Mouse (Mus musculus) gastrocnemius, adult 2 months (tissue): ENCODE measurements at regions not wholly inside any gene's neighbourhood (a gene's known extent, or its start where the extent isn't known, plus 50 kb on each side); places are given as distances from the start of the nearest gene placed in this dataset.

ENCODE experiments used
- DNase-seq: peaks from one replicate; pipeline ENCODE4 v3.0.0; 2022
- H3K27ac ChIP-seq: fragments of 200-600 bp; 2 replicates; pipeline ENCODE4 v1.8.1; 2022; ENCODE audit warnings: mild to moderate bottlenecking
- H3K4me3 ChIP-seq: fragments of 200-600 bp; 2 replicates; pipeline ENCODE4 v1.8.1; 2022; ENCODE audit warnings: mild to moderate bottlenecking, moderate library complexity
- CTCF ChIP-seq: fragments of 200-600 bp; IDR thresholded peaks from 2 replicates; pipeline ENCODE4 v1.8.1; 2022; ENCODE audit warnings: antibody characterized with exemption, mild to moderate bottlenecking, moderate library complexity
- intact Hi-C: fragments of 180-260 bp; cut with DNase I; formaldehyde crosslinking; loops from one replicate; pipeline ENCODE4 v1.15.1; 2025

DNA sequence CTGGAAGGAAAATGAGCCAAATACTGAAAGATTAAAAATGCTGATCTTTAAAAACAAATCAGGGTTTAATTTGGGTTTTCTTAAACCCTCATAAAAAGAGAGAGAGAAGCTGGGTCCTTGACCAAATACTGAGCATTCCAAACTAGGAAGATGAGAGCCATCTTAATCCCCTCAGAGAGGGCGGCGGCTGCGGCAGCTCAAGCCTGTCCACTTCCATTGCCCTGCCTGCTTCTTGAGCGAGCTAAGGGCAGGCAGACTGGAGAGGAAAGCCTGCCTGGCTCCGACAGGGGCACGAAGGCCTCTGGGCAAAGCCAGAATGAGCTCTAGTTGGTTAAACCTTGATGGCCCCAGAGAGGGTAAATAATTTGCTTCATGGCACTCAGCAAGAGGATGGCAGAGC, 122.2 kb downstream of the Utp6 start:
- no peak for TF ChIP-seq CTCF
- intact Hi-C loops: loop anchor here (5.0 kb wide), 2 partner anchors 67 to 138 kb away; no protein-coding TSS in a partner anchor
- H3K4me3 ChIP-seq: no peak overlapping the region
- no peak overlapping the region; the same call in 1 of the 2 replicates for H3K27ac ChIP-seq
- DNase-seq: no peak

DNA sequence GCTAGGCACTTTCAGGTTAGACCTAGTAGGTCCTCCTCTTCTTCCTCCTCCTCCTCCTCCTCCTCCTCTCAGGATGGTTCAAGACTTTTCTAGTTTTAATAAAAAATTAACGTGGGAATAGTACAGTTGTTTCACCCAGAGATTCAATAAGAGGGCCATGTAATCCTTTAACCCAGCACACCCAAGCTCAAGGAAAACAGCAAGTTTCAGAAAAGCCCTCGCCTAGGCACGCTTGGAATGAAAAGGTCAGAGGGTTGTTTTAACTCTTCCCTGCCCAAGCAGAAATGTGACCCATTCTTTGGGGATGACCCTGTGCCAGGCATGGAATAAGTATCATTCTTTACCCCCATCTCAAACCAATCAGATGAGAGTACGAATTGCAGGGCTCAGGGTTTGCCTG, 124.1 kb downstream of the Utp6 start:
- H3K27ac ChIP-seq: peak overlapping the region; percentile 76
- TF ChIP-seq CTCF: no peak
- intact Hi-C loops: loop anchor here (5.0 kb wide), 1 partner anchor 69 kb away; no protein-coding TSS in a partner anchor

DNA sequence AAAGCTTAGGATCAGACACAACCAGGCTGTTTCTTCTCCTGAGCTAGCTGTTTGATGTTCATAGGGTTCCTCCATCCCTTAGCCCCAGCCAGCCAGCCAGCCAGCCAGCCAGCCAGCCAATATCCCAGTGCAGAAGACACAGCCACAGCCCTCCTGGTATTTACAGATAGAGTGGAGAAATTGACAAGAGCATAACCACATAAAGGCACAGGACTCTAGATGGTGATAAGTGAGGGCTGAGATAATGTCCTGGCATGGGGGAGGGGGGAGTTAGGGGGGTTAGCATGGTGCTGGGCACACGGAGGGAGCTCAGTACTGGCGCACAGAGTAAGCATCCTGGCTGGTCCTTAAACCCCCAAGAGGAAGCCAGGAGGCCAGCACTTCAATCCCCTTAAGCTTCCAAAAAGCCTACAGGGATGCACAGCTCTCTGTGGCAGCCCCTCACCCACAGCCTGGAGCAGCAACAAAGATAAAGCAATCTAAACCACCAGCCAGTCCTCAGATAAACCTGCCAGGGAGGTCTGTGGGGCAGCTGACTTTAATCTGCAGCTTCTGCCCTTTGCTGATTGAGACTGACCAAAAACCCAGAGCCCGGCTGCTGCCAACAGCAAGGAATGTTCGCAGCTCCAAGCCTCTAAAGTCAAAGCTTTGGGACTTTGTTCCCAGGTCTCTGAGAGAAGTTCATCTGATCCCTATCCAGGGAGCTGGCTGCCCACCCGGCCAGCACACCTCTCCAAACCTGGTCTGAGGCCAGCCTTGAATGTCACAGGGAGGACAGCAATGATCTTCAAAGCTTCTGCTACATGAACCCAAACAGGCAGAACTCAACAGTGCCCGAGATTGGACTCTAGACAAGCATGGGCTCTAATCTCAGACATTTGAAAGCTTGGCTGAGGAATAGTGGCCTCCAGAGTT, 124.9 kb downstream of the Utp6 start:
- Histone ChIP-seq H3K27ac (peak overlapping the region; percentile 76), H3K4me3 (no peak overlapping the region)
- no peak for TF ChIP-seq CTCF
- intact Hi-C loops: loop anchor here (5.0 kb wide), 1 partner anchor 70 kb away; no protein-coding TSS in a partner anchor
- DNase-seq: peak; percentile 68

More for the DNA sequence above, 124.1 kb downstream of the Utp6 start:
- no peak for DNase-seq
- H3K4me3 ChIP-seq: no peak overlapping the region

DNA sequence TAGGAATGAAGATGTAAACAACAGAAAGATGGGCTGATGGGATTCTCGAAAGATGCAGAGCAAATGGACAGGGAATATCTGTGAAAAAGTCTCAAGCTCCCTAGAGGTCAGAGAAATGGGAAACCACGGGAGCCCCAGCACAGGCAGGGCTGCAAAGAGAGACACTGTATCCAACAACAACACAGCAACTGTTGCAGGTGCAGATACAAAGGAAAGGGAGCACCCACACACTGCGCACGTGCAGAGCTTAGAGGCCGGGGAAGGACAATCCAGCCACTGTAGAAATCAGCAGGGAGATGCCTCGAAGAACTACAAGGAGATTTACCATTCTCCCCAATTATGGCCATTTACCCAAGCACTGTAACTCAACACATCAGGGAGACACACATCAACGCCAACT, 126.3 kb downstream of the Utp6 start:
- no peak for DNase-seq
- intact Hi-C loops: loop anchor here (5.0 kb wide), 1 partner anchor 71 kb away; no protein-coding TSS in a partner anchor
- TF ChIP-seq CTCF: no peak
- H3K4me3 ChIP-seq: no peak overlapping the region
- no peak overlapping the region for H3K27ac ChIP-seq

DNA sequence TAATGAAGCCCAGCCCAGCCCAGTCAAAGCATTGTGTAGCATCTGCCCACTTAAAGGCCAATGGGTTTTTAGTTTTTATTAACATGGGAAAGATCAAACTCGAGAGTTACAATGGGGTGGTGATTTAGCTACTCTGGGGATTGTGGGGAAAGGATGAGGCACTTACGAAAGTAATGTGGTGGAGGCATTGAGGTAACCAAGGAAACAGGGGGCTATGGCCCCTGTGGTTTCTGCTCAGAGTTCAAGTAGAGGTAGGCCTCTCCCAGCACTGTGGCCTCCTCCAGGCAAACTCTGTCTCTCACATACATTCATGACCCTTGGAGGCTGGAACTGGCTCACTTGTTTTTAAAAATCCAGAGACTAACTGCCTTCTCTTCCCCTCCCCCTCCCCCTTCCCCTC, 128.4 kb downstream of the Utp6 start:
- intact Hi-C loops: no loop called here
- DNase-seq: no peak
- H3K27ac ChIP-seq: no peak overlapping the region
- TF ChIP-seq CTCF: no peak
- no peak overlapping the region for H3K4me3 ChIP-seq

DNA sequence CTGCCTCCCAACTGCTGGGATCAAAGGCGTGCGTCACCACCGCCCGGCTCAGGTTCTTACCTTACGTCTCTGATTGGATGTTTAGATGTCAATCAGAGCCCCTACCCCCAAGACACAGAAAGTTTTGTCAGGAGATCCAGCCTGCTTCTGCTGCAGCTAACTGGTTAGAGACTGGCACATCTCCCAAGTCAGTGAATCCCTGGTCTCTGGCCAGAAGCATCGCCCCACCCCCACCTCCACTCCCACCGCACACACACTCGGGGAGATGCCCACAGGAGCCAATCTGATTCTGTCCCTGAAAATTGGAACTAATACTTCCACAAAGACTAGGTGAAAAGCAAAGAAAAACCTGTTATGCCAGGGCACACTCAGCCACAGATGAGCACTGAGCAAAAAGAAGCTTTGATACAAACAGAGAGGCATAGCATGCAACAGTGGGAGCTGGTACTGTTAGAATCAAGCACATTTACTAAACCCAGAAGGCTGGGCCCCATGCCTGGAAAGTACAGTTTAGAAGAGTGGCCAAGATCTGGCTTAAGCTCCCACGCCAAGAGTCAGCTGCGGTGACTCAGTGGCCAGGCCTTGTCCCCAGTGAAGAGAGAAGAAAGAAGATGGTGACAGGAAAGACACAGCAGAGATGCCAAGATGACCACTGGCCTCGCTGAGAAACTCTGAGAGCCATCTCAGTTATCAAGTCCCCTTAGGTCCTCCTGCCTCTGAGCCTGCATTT, 130.4 kb downstream of the Utp6 start:
- Histone ChIP-seq H3K27ac (peak overlapping the region; percentile 66), H3K4me3 (no peak overlapping the region)
- peak; percentile 78 for DNase-seq
- intact Hi-C loops: no loop called here
- no peak for TF ChIP-seq CTCF

DNA sequence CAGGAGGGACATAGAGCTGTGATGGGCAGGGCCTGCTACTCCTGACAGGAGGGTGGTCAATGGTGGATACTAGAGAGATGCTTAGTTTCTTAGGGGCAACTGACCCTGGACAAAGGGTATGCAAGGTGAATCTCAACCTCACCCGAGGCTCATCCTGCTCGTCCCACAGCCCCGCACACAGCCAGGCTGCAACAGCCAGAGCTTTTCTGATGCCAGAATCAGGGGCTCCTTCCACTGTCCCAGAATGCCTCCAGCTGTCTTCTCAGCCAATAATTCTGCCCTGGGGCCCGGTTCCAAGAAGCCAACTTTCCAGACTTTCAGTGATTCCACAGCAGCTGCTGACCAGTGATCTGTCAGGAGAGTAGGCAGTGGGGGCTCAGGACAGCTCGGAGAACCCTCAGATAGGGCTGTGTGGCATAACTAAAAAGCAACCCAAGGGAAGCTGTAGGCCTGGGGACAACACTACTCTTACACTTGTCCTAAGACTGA, 131.6 kb downstream of the Utp6 start:
- no peak for DNase-seq
- Histone ChIP-seq H3K4me3 (no peak overlapping the region), H3K27ac (no peak overlapping the region)
- no peak for TF ChIP-seq CTCF
- intact Hi-C loops: no loop called here

DNA sequence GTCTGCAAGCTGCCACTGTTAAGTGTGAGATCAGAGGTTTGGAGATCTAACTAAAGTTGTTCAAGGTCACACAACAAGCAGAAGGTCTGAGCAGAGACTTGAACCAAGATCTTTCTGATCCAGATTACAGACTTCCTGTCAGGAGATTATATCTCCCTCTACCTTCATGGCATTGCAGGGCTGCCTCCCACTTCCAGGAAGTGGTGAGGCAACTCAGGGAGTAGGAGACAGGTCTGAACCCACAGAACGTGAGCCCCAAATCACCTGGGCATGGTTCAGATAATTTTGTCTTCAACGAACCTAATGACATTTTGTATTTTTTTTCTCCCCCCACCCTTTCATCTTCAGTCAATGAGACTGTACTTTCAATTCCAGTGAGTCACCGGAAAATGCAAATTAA, 135.2 kb downstream of the Utp6 start:
- Histone ChIP-seq H3K4me3 (no peak overlapping the region), H3K27ac (no peak overlapping the region)
- intact Hi-C loops: no loop called here
- no peak for DNase-seq
- no peak for TF ChIP-seq CTCF

DNA sequence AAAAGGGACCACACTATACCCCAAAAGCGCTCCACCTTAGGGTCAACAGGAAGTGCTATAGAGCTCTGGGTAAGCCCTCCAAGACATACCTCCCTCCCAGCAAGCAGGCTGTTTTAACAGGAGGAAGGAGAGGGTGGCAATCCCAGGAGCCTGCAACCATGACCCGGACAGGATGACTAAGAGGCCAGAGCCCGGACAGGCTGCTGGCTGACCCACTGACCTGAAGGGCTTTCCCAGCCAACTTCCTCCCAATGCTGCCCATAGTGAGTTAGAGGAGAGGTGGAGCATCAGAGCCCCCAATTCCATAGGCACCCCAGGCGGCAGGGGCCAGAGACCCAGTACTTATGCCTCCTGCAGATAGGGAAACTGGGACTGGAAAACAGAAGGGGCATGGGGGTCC, 136.3 kb downstream of the Utp6 start:
- intact Hi-C loops: no loop called here
- no peak for DNase-seq
- no peak overlapping the region for H3K4me3 ChIP-seq
- H3K27ac ChIP-seq: no peak overlapping the region
- no peak for TF ChIP-seq CTCF

DNA sequence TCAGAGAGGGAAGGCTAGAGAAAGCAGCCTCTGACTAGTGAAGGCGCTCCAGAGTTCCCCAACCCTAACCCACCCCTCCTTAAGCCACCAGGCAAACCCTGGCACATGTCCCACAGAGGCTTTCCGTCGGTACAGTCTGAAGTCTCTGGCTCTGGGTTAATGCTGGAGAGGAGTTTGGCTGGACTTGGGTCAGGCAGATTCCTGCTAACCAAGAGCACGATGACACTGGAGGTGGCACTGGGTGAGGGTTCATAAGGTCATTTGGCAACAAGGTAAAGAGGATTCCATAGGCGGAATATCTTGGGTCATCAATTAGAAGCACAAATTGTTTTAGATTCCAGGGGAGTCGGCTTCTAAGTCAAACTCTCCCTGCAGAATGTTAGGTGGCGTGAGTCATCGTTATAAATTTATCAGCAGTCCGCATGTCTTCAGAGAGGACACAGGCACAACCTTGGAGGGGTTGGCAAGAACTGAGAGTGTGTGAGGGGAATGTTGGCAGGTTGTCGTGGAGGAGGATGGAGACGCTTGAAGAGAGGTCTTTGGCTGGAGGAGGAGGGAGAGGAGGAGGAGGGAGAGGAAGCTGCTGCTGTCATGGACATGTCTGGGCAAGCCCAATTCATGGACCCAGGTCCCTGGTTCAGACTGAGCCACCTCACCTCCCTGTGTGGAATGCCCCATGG, 138.4 kb downstream of the Utp6 start:
- Histone ChIP-seq H3K4me3 (no peak overlapping the region), H3K27ac (peak overlapping the region; percentile 65)
- intact Hi-C loops: no loop called here
- DNase-seq: peak; percentile 44
- no peak for TF ChIP-seq CTCF

DNA sequence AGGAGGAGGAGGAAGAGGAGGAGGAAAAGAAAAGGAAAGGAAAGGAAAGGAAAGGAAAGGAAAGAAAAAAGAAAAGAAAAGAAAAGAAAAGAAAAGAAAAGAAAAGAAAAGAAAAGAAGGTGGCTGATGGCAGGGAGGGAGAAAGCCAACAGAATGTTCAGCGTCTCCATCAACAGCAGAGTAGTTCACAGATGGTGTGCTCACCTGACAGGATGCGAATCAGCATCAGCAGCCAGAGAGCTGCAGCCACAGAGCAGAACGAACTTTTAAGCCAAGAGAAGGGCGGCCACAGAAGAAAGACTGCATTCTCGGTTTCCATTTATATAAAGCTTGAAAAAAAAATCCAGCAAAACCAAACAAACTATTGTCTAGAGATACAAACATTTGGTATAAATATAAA, 140.2 kb downstream of the Utp6 start:
- H3K4me3 ChIP-seq: no peak overlapping the region
- no peak for DNase-seq
- TF ChIP-seq CTCF: no peak
- H3K27ac ChIP-seq: no peak overlapping the region
- intact Hi-C loops: no loop called here

DNA sequence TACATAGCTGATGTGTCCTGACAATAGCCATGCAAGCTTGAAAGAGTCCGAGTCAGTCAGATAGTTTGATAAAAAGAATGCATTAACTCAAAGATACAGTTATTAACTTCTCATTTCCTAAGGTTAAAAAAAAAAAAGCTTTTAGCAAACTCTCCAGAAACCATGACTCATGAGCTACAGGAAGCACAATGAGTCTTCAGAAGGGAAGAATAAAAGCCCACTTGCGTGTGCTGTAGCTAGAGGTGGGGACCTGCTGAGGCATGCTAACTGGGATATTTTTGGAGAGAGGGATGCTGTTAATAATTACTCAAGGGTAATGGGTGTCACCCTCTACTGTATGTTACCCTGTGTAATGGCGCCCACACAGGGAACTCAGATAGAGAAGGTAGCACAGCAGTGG, 147.0 kb downstream of the Utp6 start:
- intact Hi-C loops: no loop called here
- Histone ChIP-seq H3K4me3 (no peak overlapping the region), H3K27ac (no peak overlapping the region)
- TF ChIP-seq CTCF: no peak
- no peak for DNase-seq
